ENCODE assay signal across 12 mouse cellular contexts in the genomic region with DNA sequence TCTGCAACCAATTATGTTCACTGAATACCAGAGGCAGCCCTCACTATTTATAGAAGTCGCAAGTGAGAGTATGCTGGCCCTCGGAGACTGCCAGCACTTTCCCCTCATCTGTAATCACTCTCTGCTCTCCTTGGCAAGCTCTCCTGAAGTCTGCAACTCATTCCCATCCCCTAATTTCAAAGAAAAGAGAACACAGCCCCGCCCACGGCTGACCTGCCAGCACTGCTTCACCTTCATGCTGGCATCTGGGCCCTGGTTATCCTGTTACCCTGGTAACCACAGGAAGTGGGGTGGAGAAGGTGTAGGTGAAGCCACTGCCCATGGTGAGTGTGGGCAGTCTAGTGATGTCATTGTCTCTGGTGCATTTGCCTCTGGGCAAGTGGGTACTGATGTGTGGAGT.
DNase-seq lines count a peak whose midpoint lies in the region; ATAC-seq lines count a peak whose summit lies in the region.
"Had no signal": no experiment of that assay in that cellular context is flagged by ENCODE, and none has a peak within 500 bp of the region (broad histone marks: within the 10 kb centered on the region; RNA-seq: fewer than 3 reads in every experiment).

No protein-coding gene starts in this region.

- peaks cover 14% of the 10 kb centered on the region for H3K4me1 ChIP-seq in embryonic facial prominence, embryonic 10.5 days
- peaks cover 26% of the 10 kb centered on the region for H3K4me1 ChIP-seq in heart, embryonic 13.5 days
- H3K4me1 ChIP-seq in lung, embryonic 15.5 days: peaks cover 9% of the 10 kb centered on the region
- 0 out of 2 replicates have a peak, but pooled peaks cover 3% of the 10 kb centered on the region for H3K4me1 ChIP-seq in forebrain, embryonic 14.5 days (ENCODE audit: control insufficient read depth, insufficient read depth, low read length)
- H3K4me1 ChIP-seq: hindbrain, embryonic 13.5 days had no signal

- H3K9ac ChIP-seq in heart, embryonic 13.5 days: no peak overlapping the region
- no peak overlapping the region for H3K9ac ChIP-seq in lung, embryonic 15.5 days
- H3K9ac ChIP-seq in forebrain, embryonic 14.5 days (ENCODE audit: low read length): no peak overlapping the region
- H3K9ac ChIP-seq: hindbrain, embryonic 13.5 days; stomach, embryonic 15.5 days had no signal

- no peaks in the 10 kb centered on the region for H3K27me3 ChIP-seq in embryonic facial prominence, embryonic 10.5 days (replicated peaks; ENCODE audit: low read depth, poor library complexity, severe bottlenecking)
- no peaks in the 10 kb centered on the region for H3K27me3 ChIP-seq in heart, embryonic 13.5 days (replicated peaks)
- no peaks in the 10 kb centered on the region for H3K27me3 ChIP-seq in lung, embryonic 15.5 days
- H3K27me3 ChIP-seq in forebrain, embryonic 14.5 days (replicated peaks; ENCODE audit: control insufficient read depth, insufficient read depth, low read length): no peaks in the 10 kb centered on the region
- H3K27me3 ChIP-seq: hindbrain, embryonic 13.5 days; stomach, embryonic 15.5 days had no signal

- H3K4me3 ChIP-seq in embryonic facial prominence, embryonic 10.5 days: no peak overlapping the region
- H3K4me3 ChIP-seq in heart, embryonic 13.5 days: no peak overlapping the region
- H3K4me3 ChIP-seq in lung, embryonic 15.5 days: no peak overlapping the region
- H3K4me3 ChIP-seq in forebrain, embryonic 14.5 days (ENCODE audit: low read depth, low read length): no peak overlapping the region
- H3K4me3 ChIP-seq: hindbrain, embryonic 13.5 days; stomach, embryonic 15.5 days had no signal

- H3K36me3 ChIP-seq in embryonic facial prominence, embryonic 10.5 days (replicated peaks): no peaks in the 10 kb centered on the region
- H3K36me3 ChIP-seq in heart, embryonic 13.5 days: no peaks in the 10 kb centered on the region
- no peaks in the 10 kb centered on the region for H3K36me3 ChIP-seq in lung, embryonic 15.5 days
- no peaks in the 10 kb centered on the region for H3K36me3 ChIP-seq in forebrain, embryonic 14.5 days (ENCODE audit: control insufficient read depth, insufficient read depth, low read length)
- H3K36me3 ChIP-seq: hindbrain, embryonic 13.5 days; stomach, embryonic 15.5 days had no signal

- 22% methylated on average over 4 of the region's 4 CpGs for WGBS in embryonic facial prominence, embryonic 10.5 days
- WGBS in heart, embryonic 13.5 days: 18% methylated on average over 4 of the region's 4 CpGs
- WGBS in lung, embryonic 15.5 days: 24% methylated on average over 4 of the region's 4 CpGs
- 38% methylated on average over 4 of the region's 4 CpGs for WGBS in forebrain, embryonic 14.5 days

- H3K9me3 ChIP-seq in embryonic facial prominence, embryonic 10.5 days: no peaks in the 10 kb centered on the region
- no peaks in the 10 kb centered on the region for H3K9me3 ChIP-seq in heart, embryonic 13.5 days
- no peaks in the 10 kb centered on the region for H3K9me3 ChIP-seq in lung, embryonic 15.5 days
- no peaks in the 10 kb centered on the region for H3K9me3 ChIP-seq in forebrain, embryonic 14.5 days (replicated peaks; ENCODE audit: control insufficient read depth, low read length)
- H3K9me3 ChIP-seq: hindbrain, embryonic 13.5 days; stomach, embryonic 15.5 days had no signal

- peak; percentile 51; the same call in 1 of the 2 replicates for ATAC-seq in heart, embryonic 13.5 days (ENCODE audit: extremely low read depth, insufficient number of reproducible peaks, low FRiP score, low TSS enrichment)
- peak; percentile 87; the same call in 1 of the 2 replicates for ATAC-seq in lung, embryonic 15.5 days (ENCODE audit: borderline replicate concordance, extremely low read depth, low FRiP score, low TSS enrichment)
- no peak for ATAC-seq in forebrain, embryonic 14.5 days

- peak overlapping the region; percentile 48 for H3K27ac ChIP-seq in embryonic facial prominence, embryonic 10.5 days (replicated peaks)
- H3K27ac ChIP-seq in heart, embryonic 13.5 days (replicated peaks): peak overlapping the region; percentile 83
- peak overlapping the region; percentile 74 for H3K27ac ChIP-seq in lung, embryonic 15.5 days
- no peak overlapping the region for H3K27ac ChIP-seq in forebrain, embryonic 14.5 days (ENCODE audit: low read depth, low read length)
- H3K27ac ChIP-seq: hindbrain, embryonic 13.5 days; stomach, embryonic 15.5 days had no signal

- peak; percentile 17 for DNase-seq in adrenal gland, postnatal 14 days
- no peak for DNase-seq in adrenal gland, adult 8-10 months
- peak; percentile 74 for DNase-seq in embryonic facial prominence, embryonic 10.5 days (ENCODE audit: low spot score)
- DNase-seq in forebrain, embryonic 14.5 days (ENCODE audit: low spot score): no peak
- DNase-seq in kidney, postnatal 10 days: no peak
- no peak for DNase-seq in right cerebral cortex, adult 18-20 months
- DNase-seq: kidney, postnatal 25 days had no signal

- H3K4me2 ChIP-seq in heart, embryonic 13.5 days: peak overlapping the region; percentile 30
- H3K4me2 ChIP-seq in lung, embryonic 15.5 days: peak overlapping the region; percentile 18; the same call in 1 of the 2 replicates
- H3K4me2 ChIP-seq in forebrain, embryonic 14.5 days (ENCODE audit: low read length): no peak overlapping the region
- H3K4me2 ChIP-seq: hindbrain, embryonic 13.5 days; liver, embryonic 11.5 days; stomach, embryonic 15.5 days had no signal

Comparison
In these comparisons a context has a peak if more than half of its experiments do, and no peak if none do; other contexts are left out.
1. DNase-seq: peak in adrenal gland, postnatal 14 days (single experiment) and embryonic facial prominence, embryonic 10.5 days (single experiment); none in adrenal gland, adult 8-10 months (single experiment), forebrain, embryonic 14.5 days (single experiment), kidney, postnatal 10 days (single experiment) and right cerebral cortex, adult 18-20 months (single experiment).